Mouse (Mus musculus): ENCODE measurements around the gene Cbfa2t2.

GRCm38 (mm10) chr2:154419631-154420515 is 16.4 kb upstream of the Cbfa2t2 start:
- TF ChIP-seq POLR2A (IDR thresholded peaks at IDR 0.05; ENCODE audit: low read depth, low read length) (no peak), CTCF (IDR thresholded peaks at IDR 0.05; ENCODE audit: borderline replicate concordance, insufficient read depth, low read length) (no peak)
